Mouse (Mus musculus) myocyte (in vitro differentiated cells): ENCODE data around the gene Numb. TPM values are rescaled to one million over a fixed set of nuclear protein-coding genes. Genes with fewer than 3 reads are reported as not detected.

ENCODE experiments used
- H3K27me3 ChIP-seq: one replicate; pipeline ENCODE4 v1.6.1; 2011; ENCODE audit not compliant: control insufficient read depth, insufficient read depth, insufficient read length
- H3K36me3 ChIP-seq: one replicate; pipeline ENCODE4 v1.6.1; 2011; ENCODE audit not compliant: control insufficient read depth, insufficient read depth
- H3K4me2 ChIP-seq: one replicate; pipeline ENCODE4 v1.6.1; 2011; ENCODE audit warnings: low read depth, control low read depth
- H3K4me3 ChIP-seq: one replicate; pipeline ENCODE4 v1.5.1; 2011; ENCODE audit warnings: mild to moderate bottlenecking, control low read depth, moderate library complexity
- H3K79me2 ChIP-seq: one replicate; pipeline ENCODE4 v1.6.1; 2011; ENCODE audit not compliant: control insufficient read depth, insufficient read depth
- H3ac ChIP-seq: one replicate; pipeline ENCODE4 v1.6.1; 2011; ENCODE audit not compliant: control insufficient read depth, insufficient read length
- CEBPB ChIP-seq: IDR thresholded peaks from 2 replicates; pipeline ENCODE4 v1.6.1; 2011; ENCODE audit warnings: mild to moderate bottlenecking, moderate library complexity; ENCODE audit not compliant: poor library complexity, insufficient read depth, severe bottlenecking
- E2F4 ChIP-seq: IDR thresholded peaks from one replicate; pipeline ENCODE4 v1.6.1; 2011; ENCODE audit warnings: mild to moderate bottlenecking, control low read depth, moderate library complexity; ENCODE audit not compliant: insufficient read depth
- MAX ChIP-seq: IDR thresholded peaks from one replicate; pipeline ENCODE4 v1.6.1; 2011; ENCODE audit warnings: low read depth, mild to moderate bottlenecking, control low read depth
- MYOD1 ChIP-seq, 3 experiments: IDR thresholded peaks; one replicate each; pipeline ENCODE4 v1.6.1; 2011; ENCODE audit warnings: control low read depth in 2 of 3, low read depth in 2 of 3, mild to moderate bottlenecking in 2 of 3, moderate library complexity in 1 of 3; ENCODE audit not compliant: insufficient read length in 2 of 3, control insufficient read depth in 1 of 3
- MYOG ChIP-seq, 3 experiments: IDR thresholded peaks; one replicate each; pipeline ENCODE4 v1.6.1; 2011; ENCODE audit warnings: control low read depth in 2 of 3, low read depth in 2 of 3, mild to moderate bottlenecking in 2 of 3; ENCODE audit not compliant: insufficient read length in 2 of 3, control insufficient read depth in 1 of 3, insufficient read depth in 1 of 3
- POLR2A ChIP-seq: IDR thresholded peaks from one replicate; pipeline ENCODE4 v1.6.1; 2011; ENCODE audit warnings: low read depth, mild to moderate bottlenecking, control low read depth, moderate library complexity; ENCODE audit not compliant: insufficient read length
- POLR2AphosphoS2 ChIP-seq: IDR thresholded peaks from one replicate; pipeline ENCODE4 v1.6.1; 2011; ENCODE audit warnings: low read depth, control low read depth; ENCODE audit not compliant: insufficient read length
- REST ChIP-seq: IDR thresholded peaks from one replicate; pipeline ENCODE4 v1.6.1; 2011; ENCODE audit warnings: mild to moderate bottlenecking, control low read depth, moderate library complexity; ENCODE audit not compliant: insufficient read depth, insufficient read length
- SRF ChIP-seq: IDR thresholded peaks from one replicate; pipeline ENCODE4 v1.6.1; 2011; ENCODE audit warnings: low read depth; ENCODE audit not compliant: control insufficient read depth, insufficient read length
- TCF12 ChIP-seq: IDR thresholded peaks from one replicate; pipeline ENCODE4 v1.6.1; 2011; ENCODE audit warnings: mild to moderate bottlenecking, control low read depth; ENCODE audit not compliant: poor library complexity, insufficient read depth, severe bottlenecking
- TCF3 ChIP-seq: IDR thresholded peaks from one replicate; pipeline ENCODE4 v1.6.1; 2011; ENCODE audit warnings: low read depth, control low read depth; ENCODE audit not compliant: insufficient read length
- USF1 ChIP-seq: IDR thresholded peaks from one replicate; pipeline ENCODE4 v1.6.1; 2011; ENCODE audit warnings: low read depth, mild to moderate bottlenecking, control low read depth, moderate library complexity
- polyA plus RNA-seq: library from polyadenylated mRNA; unstranded; fragments of >200 nt; fragmentation: generic; extraction: Trizol; gene quantifications from one replicate; pipeline ENCODE4 v1.2.1, GENCODE M21; 2012; ENCODE audit warnings: missing spikeins

Numb gene
- polyA plus RNA-seq, 1 experiment = 10.0 TPM

GRCm38 (mm10) chr12:83752495-83752894 is 169.2 kb downstream of the Numb start:
- TF ChIP-seq TCF3 (no peak), MYOG (IDR thresholded peaks at IDR 0.05; ENCODE audit: control insufficient read depth in 1 of 3, insufficient read depth in 1 of 3, insufficient read length in 2 of 3, low read depth in 2 of 3) (no peak), POLR2AphosphoS2 (no peak), TCF12 (no peak), REST (no peak), CEBPB (no peak), MAX (no peak), E2F4 (no peak), POLR2A (no peak), USF1 (no peak), SRF (no peak), MYOD1 (IDR thresholded peaks at IDR 0.05; ENCODE audit: control insufficient read depth in 1 of 3, insufficient read length in 2 of 3, low read depth in 2 of 3) (no peak)
- Histone ChIP-seq H3K4me3 (no peak overlapping the region), H3ac (no peak overlapping the region)

GRCm38 (mm10) chr12:83749186-83749585 is 172.5 kb downstream of the Numb start:
- Histone ChIP-seq H3K36me3 (no peaks in the 10 kb centered on the region), H3K79me2 (no peaks in the 10 kb centered on the region), H3K27me3 (no peaks in the 10 kb centered on the region), H3K4me3 (no peak overlapping the region), H3ac (no peak overlapping the region), H3K4me2 (no peak overlapping the region)
- TF ChIP-seq MYOD1 (IDR thresholded peaks at IDR 0.05; ENCODE audit: control insufficient read depth in 1 of 3, insufficient read length in 2 of 3, low read depth in 2 of 3) = no peak
- TF ChIP-seq E2F4 = no peak
- TF ChIP-seq CEBPB = no peak
- TF ChIP-seq USF1 = no peak
- no peak for TF ChIP-seq POLR2A
- no peak for TF ChIP-seq MYOG (IDR thresholded peaks at IDR 0.05; ENCODE audit: control insufficient read depth in 1 of 3, insufficient read depth in 1 of 3, insufficient read length in 2 of 3, low read depth in 2 of 3)
- TF ChIP-seq TCF12 = no peak
- no peak for TF ChIP-seq MAX
- no peak for TF ChIP-seq TCF3
- TF ChIP-seq POLR2AphosphoS2 = no peak
- no peak for TF ChIP-seq REST
- TF ChIP-seq SRF = no peak

More at GRCm38 (mm10) chr12:83752495-83752894, 169.2 kb downstream of the Numb start:
- no peaks in the 10 kb centered on the region for H3K27me3 ChIP-seq
- H3K36me3 ChIP-seq = no peaks in the 10 kb centered on the region
- H3K4me2 ChIP-seq = no peak overlapping the region
- no peaks in the 10 kb centered on the region for H3K79me2 ChIP-seq

Other genes starting within 250 kb of the Numb start
- gene Psen1, start 233.8 kb downstream of the Numb start, polyA plus RNA-seq = 53.7 TPM
- gene Papln, start 158.3 kb downstream of the Numb start, polyA plus RNA-seq = 0.04 TPM
- 14.2 TPM for gene Riox1, start 28.7 kb upstream of the Numb start, polyA plus RNA-seq
- gene Heatr4, start 62.9 kb upstream of the Numb start, polyA plus RNA-seq = not detected
- 31.1 TPM for gene Acot2, start 65.9 kb upstream of the Numb start, polyA plus RNA-seq
- gene Acot1, start 87.6 kb upstream of the Numb start, polyA plus RNA-seq = 0.06 TPM
- gene Acot4, start 116.4 kb upstream of the Numb start, polyA plus RNA-seq = not detected
- not detected for gene Gm49366, start 117.0 kb upstream of the Numb start, polyA plus RNA-seq
- gene Acot3, start 130.2 kb upstream of the Numb start, polyA plus RNA-seq = not detected
- gene Acot5, start 147.4 kb upstream of the Numb start, polyA plus RNA-seq = not detected
- gene Acot6, start 178.7 kb upstream of the Numb start, polyA plus RNA-seq = 1.2 TPM
- gene Dnal1, start 192.4 kb upstream of the Numb start, polyA plus RNA-seq = 11.4 TPM
- 0.46 TPM for gene Pnma1, start 226.6 kb upstream of the Numb start, polyA plus RNA-seq